Mouse (Mus musculus): Measurements from ENCODE around the gene Zbtb18.

GRCm38 (mm10) chr1:177456208-177456607 lies 14.1 kb downstream of the Zbtb18 start:
- TF ChIP-seq MYOD1 (IDR thresholded peaks at IDR 0.05; ENCODE audit: control insufficient read depth in 1 of 3, insufficient read length in 2 of 3, low read depth in 2 of 3) (no peak), E2F4 (IDR thresholded peaks at IDR 0.05; ENCODE audit: insufficient read depth) (no peak), MAX (IDR thresholded peaks at IDR 0.05; ENCODE audit: low read depth) (no peak), POLR2A (IDR thresholded peaks at IDR 0.05; ENCODE audit: insufficient read length, low read depth) (no peak), MYOG (IDR thresholded peaks at IDR 0.05; ENCODE audit: control insufficient read depth in 1 of 3, insufficient read depth in 1 of 3, insufficient read length in 2 of 3, low read depth in 2 of 3) (no peak), USF1 (IDR thresholded peaks at IDR 0.05; ENCODE audit: low read depth) (no peak), REST (IDR thresholded peaks at IDR 0.05; ENCODE audit: insufficient read depth, insufficient read length) (no peak), POLR2AphosphoS2 (IDR thresholded peaks at IDR 0.05; ENCODE audit: insufficient read length, low read depth) (no peak), TCF12 (IDR thresholded peaks at IDR 0.05; ENCODE audit: insufficient read depth, poor library complexity, severe bottlenecking) (no peak), SRF (IDR thresholded peaks at IDR 0.05; ENCODE audit: control insufficient read depth, insufficient read length, low read depth) (no peak), CEBPB (IDR thresholded peaks at IDR 0.05; ENCODE audit: insufficient read depth, poor library complexity, severe bottlenecking) (no peak)
